Mouse (Mus musculus) forebrain, embryonic 11.5 days (tissue): ENCODE measurements around the gene Serinc5. TPM values are rescaled to one million over a fixed set of nuclear protein-coding genes. Genes with fewer than 3 reads are reported as not detected.

ENCODE experiments used
- ATAC-seq: fragments of 200-750 bp; cut with Nextera tagmentation; replicated peaks from 2 replicates; pipeline ENCODE4 v1.8.0; 2017; ENCODE audit warnings: moderate TSS enrichment; ENCODE audit not compliant: low FRiP score
- DNase-seq: peaks from one replicate; pipeline ENCODE4 v3.0.0-alpha.2; 2017; ENCODE audit warnings: low spot score
- H3K27ac ChIP-seq: fragments of 300-500 bp; sonication (generic); 2 replicates; pipeline ENCODE4 v1.5.1; 2014; ENCODE audit warnings: low read depth, low read length
- H3K27me3 ChIP-seq: fragments of 300-500 bp; sonication (generic); 2 replicates; pipeline ENCODE4 v1.6.1; 2014; ENCODE audit warnings: mild to moderate bottlenecking, low read length, mixed read lengths; ENCODE audit not compliant: control insufficient read depth, insufficient read depth
- H3K36me3 ChIP-seq: fragments of 300-500 bp; sonication (generic); 2 replicates; pipeline ENCODE4 v1.6.1; 2014; ENCODE audit warnings: mild to moderate bottlenecking, low read length, moderate library complexity, mixed read lengths; ENCODE audit not compliant: control insufficient read depth, insufficient read depth
- H3K4me1 ChIP-seq: fragments of 300-500 bp; sonication (generic); replicated peaks from 2 replicates; pipeline ENCODE4 v1.6.1; 2014; ENCODE audit warnings: low read length, mixed read lengths; ENCODE audit not compliant: control insufficient read depth, insufficient read depth
- H3K4me2 ChIP-seq: fragments of 300-500 bp; sonication (generic); 2 replicates; pipeline ENCODE4 v1.6.1; 2014; ENCODE audit warnings: low read depth, mild to moderate bottlenecking, low read length, moderate library complexity, mixed read lengths; ENCODE audit not compliant: severe bottlenecking
- H3K4me3 ChIP-seq: fragments of 300-500 bp; sonication (generic); 2 replicates; pipeline ENCODE4 v1.5.1; 2014; ENCODE audit warnings: low read depth, low read length
- H3K9ac ChIP-seq: fragments of 300-500 bp; sonication (generic); 2 replicates; pipeline ENCODE4 v1.6.1; 2014; ENCODE audit warnings: low read length
- H3K9me3 ChIP-seq: fragments of 300-500 bp; sonication (generic); 2 replicates; pipeline ENCODE4 v1.6.1; 2016; ENCODE audit warnings: low read length, mixed read lengths; ENCODE audit not compliant: control insufficient read depth
- WGBS: fragments of 180-500 bp; shearing (Covaris S2); extraction: QIAGEN DNeasy Blood & Tissue Kit; methylation state at CpG from one replicate; pipeline ENCODE4 v1.1.7; 2014; 5-methylcytosine and 5-hydroxymethylcytosine counted together
- polyA plus RNA-seq: library from polyadenylated mRNA; unstranded; fragments of >200 nt; fragmentation: Nextera tagmentation; extraction: Ambion mirVana; gene quantifications from 2 replicates; pipeline ENCODE4 v1.2.1, GENCODE M21; 2014

Serinc5 gene
- polyA plus RNA-seq, 1 experiment from 2014 or later = 6.6 TPM

DNA sequence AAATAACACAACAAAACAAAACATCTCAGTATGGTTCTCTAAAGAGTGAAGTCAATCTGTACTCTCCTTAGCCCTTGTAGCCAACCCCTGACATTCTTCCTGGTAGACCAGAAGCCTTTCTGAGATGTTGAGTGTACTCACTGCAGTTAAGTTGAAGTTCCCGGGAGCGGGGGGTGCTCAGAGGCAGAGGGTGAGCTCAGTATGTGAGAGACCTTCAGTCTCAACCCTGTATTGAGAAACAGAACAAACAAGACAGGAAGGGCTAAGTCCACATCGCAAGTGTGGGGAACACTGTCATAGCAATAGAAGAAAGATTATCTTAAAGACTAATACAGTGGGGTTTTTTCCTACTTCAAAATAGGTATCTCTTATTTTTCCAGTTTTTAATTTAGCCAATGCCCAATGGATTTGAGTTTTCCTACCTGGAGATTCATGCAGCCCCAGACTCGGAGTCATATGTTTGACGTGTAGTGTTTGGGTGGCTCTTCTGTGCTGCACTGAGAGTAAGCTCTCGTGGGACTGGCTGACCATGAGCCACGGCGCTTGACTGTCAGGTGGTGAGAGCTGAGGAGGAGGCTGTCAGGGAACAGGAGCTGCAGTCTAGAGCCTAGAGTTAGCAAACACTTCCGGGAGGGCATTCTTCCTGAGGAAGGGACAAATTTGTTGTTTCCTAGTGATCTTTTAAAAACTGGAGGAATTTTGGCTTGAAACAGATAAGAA is 95.6 kb downstream of the Serinc5 start:
- Histone ChIP-seq H3K4me2 (no peak overlapping the region), H3K36me3 (no peaks in the 10 kb centered on the region), H3K4me3 (no peak overlapping the region), H3K27me3 (no peaks in the 10 kb centered on the region), H3K4me1 (peaks cover 7% of the 10 kb centered on the region), H3K27ac (no peak overlapping the region), H3K9ac (no peak overlapping the region), H3K9me3 (no peaks in the 10 kb centered on the region)
- ATAC-seq = no peak
- 89% methylated on average over 9 of the region's 9 CpGs for WGBS
- no peak for DNase-seq

- ATAC-seq = no peak
- Histone ChIP-seq H3K9ac (no peak overlapping the region), H3K4me2 (no peak overlapping the region), H3K36me3 (no peaks in the 10 kb centered on the region), H3K27me3 (no peaks in the 10 kb centered on the region), H3K4me1 (peaks cover 7% of the 10 kb centered on the region), H3K4me3 (no peak overlapping the region), H3K9me3 (no peaks in the 10 kb centered on the region), H3K27ac (no peak overlapping the region)
- DNase-seq = no peak
- 73% methylated on average over 2 of the region's 2 CpGs for WGBS
These were observed 97.0 kb downstream of the Serinc5 start for GRCm38 (mm10) chr13:92707941-92708340.

DNA sequence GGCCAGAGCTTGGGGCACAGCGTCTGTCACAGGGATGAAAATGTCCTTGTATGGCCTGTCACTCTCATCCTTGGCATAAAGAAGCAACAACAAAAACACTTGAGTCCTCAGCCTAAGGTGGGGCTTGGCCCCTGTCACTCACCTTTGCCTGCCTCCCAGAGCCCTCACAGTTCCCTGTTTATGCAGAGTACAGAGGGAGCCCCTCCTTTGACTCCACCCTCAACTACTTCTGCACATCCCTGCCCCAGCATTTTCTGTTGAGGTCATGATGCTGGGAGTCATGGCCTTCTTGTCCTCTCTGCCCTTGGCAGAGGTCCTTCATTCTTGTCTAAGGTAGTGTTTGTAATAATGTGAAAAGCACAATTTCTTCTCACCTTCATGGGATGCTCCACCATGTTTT is 97.6 kb downstream of the Serinc5 start:
- Histone ChIP-seq H3K4me3 (no peak overlapping the region), H3K4me2 (no peak overlapping the region), H3K36me3 (no peaks in the 10 kb centered on the region), H3K9me3 (no peaks in the 10 kb centered on the region), H3K27me3 (no peaks in the 10 kb centered on the region), H3K4me1 (peaks cover 6% of the 10 kb centered on the region), H3K9ac (no peak overlapping the region), H3K27ac (no peak overlapping the region)
- DNase-seq (no peak), ATAC-seq (no peak)
- 67% methylated on average over 1 of the region's 1 CpGs for WGBS

- DNase-seq = peak; percentile 48
- H3K4me2 ChIP-seq = no peak overlapping the region
- H3K4me3 ChIP-seq = no peak overlapping the region
- 5% methylated on average over 3 of the region's 3 CpGs for WGBS
- no peak for ATAC-seq
- peaks cover 3% of the 10 kb centered on the region for H3K4me1 ChIP-seq
- H3K27ac ChIP-seq = no peak overlapping the region
- no peaks in the 10 kb centered on the region for H3K9me3 ChIP-seq
- H3K9ac ChIP-seq = no peak overlapping the region
- no peaks in the 10 kb centered on the region for H3K36me3 ChIP-seq
- no peaks in the 10 kb centered on the region for H3K27me3 ChIP-seq
These were observed 98.6 kb downstream of the Serinc5 start for GRCm38 (mm10) chr13:92709535-92709934.

- H3K4me2 ChIP-seq = no peak overlapping the region
- DNase-seq (no peak), ATAC-seq (no peak)
These were observed 99.5 kb downstream of the Serinc5 start for GRCm38 (mm10) chr13:92710361-92710760.

GRCm38 (mm10) chr13:92711821-92712220 is 100.9 kb downstream of the Serinc5 start:
- Histone ChIP-seq H3K4me2 (no peak overlapping the region), H3K9me3 (no peaks in the 10 kb centered on the region), H3K9ac (no peak overlapping the region), H3K36me3 (no peaks in the 10 kb centered on the region), H3K27me3 (no peaks in the 10 kb centered on the region), H3K4me3 (no peak overlapping the region), H3K4me1 (peaks cover 3% of the 10 kb centered on the region), H3K27ac (no peak overlapping the region)
- 86% methylated on average over 1 of the region's 1 CpGs for whole genome bisulfite sequencing
- no peak for DNase-seq
- ATAC-seq = no peak

More at GRCm38 (mm10) chr13:92710361-92710760, 99.5 kb downstream of the Serinc5 start:
- Histone ChIP-seq H3K36me3 (no peaks in the 10 kb centered on the region), H3K9me3 (no peaks in the 10 kb centered on the region), H3K9ac (no peak overlapping the region), H3K4me3 (no peak overlapping the region), H3K27me3 (no peaks in the 10 kb centered on the region), H3K4me1 (peaks cover 3% of the 10 kb centered on the region), H3K27ac (no peak overlapping the region)
- 85% methylated on average over 1 of the region's 1 CpGs for WGBS

DNA sequence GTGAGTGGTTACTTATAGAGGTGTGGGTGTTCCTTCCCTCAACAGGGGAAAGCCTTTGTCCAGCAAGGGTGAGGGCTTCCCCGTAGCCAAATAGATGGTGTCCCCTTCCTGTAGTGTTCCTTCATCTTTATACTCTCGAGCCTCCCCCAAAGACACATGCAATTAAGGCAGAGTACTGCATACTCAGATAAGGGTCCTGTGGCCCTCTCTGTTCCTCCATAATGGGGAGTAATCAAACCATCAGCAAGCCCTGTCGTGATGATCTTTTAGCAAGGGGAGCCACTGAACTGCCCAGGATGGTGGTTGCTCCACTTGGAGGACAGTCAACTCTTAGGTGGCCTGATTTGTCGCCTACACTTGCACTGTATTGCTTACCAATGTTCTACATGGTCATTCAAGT is 101.7 kb downstream of the Serinc5 start:
- no peak for ATAC-seq

GRCm38 (mm10) chr13:92717851-92718665 is 107.2 kb downstream of the Serinc5 start:
- no peak overlapping the region for H3K4me3 ChIP-seq
- H3K4me1 ChIP-seq = no peaks in the 10 kb centered on the region
- 93% methylated on average over 3 of the region's 3 CpGs for WGBS
- no peak overlapping the region for H3K27ac ChIP-seq
- ATAC-seq (no peak), DNase-seq (no peak)
- no peaks in the 10 kb centered on the region for H3K27me3 ChIP-seq
- no peak overlapping the region for H3K4me2 ChIP-seq
- no peaks in the 10 kb centered on the region for H3K9me3 ChIP-seq
- H3K36me3 ChIP-seq = no peaks in the 10 kb centered on the region
- H3K9ac ChIP-seq = no peak overlapping the region

More for the DNA sequence above, 101.7 kb downstream of the Serinc5 start:
- DNase-seq = peak; percentile 5
- no peaks in the 10 kb centered on the region for H3K9me3 ChIP-seq
- no peak overlapping the region for H3K4me2 ChIP-seq
- no peaks in the 10 kb centered on the region for H3K36me3 ChIP-seq
- 86% methylated on average over 4 of the region's 4 CpGs for WGBS
- H3K27ac ChIP-seq = no peak overlapping the region
- H3K27me3 ChIP-seq = no peaks in the 10 kb centered on the region
- H3K4me3 ChIP-seq = no peak overlapping the region
- H3K9ac ChIP-seq = no peak overlapping the region
- H3K4me1 ChIP-seq = peaks cover 3% of the 10 kb centered on the region
